Mouse (Mus musculus): Measurements from ENCODE around the gene Slc35a2. TPM values are rescaled to one million over a fixed set of nuclear protein-coding genes. Genes with fewer than 3 reads are reported as not detected.

Slc35a2 gene
- polyA plus RNA-seq, 1 experiment from 2014 or later: 25.9 TPM

DNA sequence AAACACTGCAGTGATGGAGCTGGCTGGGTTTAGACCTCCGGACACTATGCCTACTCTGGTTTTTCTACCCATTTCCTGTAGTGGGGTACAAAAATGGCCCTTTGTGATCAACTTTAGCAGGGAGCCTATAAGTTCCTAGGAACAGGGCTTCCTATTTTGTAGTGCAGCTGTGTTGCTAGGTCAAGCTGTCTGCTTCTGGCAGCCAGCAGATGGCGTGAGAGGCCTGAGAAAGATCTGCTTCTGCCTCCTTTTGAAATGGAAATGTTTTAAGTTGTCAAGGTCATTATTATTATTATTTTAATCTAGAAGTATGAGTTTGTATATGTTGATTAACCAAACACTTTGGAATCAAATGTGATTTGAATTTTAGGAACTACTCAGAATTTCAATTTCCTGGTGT lies 29.2 kb upstream of the Slc35a2 start:
- Histone ChIP-seq H3K4me1 (replicated peaks; ENCODE audit: insufficient read depth, low read length) (no peaks in the 10 kb centered on the region), H3K27me3 (ENCODE audit: insufficient read depth, low read length) (no peaks in the 10 kb centered on the region), H3K9me3 (replicated peaks; ENCODE audit: low read length) (no peaks in the 10 kb centered on the region), H3K4me2 (ENCODE audit: low read length) (no peak overlapping the region), H3K36me3 (ENCODE audit: insufficient read depth, low read length) (no peaks in the 10 kb centered on the region), H3K4me3 (replicated peaks; ENCODE audit: low read depth, low read length) (no peak overlapping the region), H3K9ac (ENCODE audit: low read depth, low read length) (no peak overlapping the region), H3K27ac (no peak overlapping the region)
- WGBS: 47% methylated on average over 2 of the region's 2 CpGs
- peak; percentile 59 for TF ChIP-seq CTCF (IDR thresholded peaks at IDR 0.05; ENCODE audit: low read depth)
- ATAC-seq (replicated peaks; ENCODE audit: low FRiP score, low read depth) (no peak), DNase-seq (ENCODE audit: low spot score) (peak; percentile 28)

DNA sequence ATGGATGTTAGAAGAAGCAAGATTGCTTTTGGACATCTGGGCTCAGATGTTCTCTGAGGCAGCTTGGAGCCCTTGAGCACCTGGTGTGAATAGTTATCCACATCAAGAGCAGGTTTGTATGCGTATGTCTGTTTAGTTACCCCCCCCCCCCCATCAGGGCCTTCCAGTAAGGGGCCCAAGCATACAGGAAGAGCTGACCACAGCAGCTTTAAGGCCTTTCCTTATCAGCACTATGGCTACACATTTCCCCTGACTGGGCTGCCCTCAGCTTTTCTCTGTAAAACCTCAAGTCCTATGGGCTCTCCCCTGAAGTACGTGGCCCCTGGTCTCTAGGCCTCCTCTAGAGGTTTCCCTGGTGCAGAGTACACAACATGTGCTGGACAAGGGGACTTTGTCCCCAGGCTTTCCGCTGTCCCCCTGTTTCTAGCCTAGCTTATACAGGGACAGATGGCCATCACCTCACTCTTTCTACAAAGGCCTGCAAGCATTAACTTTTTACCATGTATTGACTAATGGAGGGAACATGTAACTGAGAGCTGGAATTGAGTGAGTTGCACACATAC lies 24.6 kb upstream of the Slc35a2 start:
- DNase-seq (ENCODE audit: low spot score) (no peak), ATAC-seq (replicated peaks; ENCODE audit: low FRiP score, low read depth) (no peak)
- Histone ChIP-seq H3K4me1 (replicated peaks; ENCODE audit: insufficient read depth, low read length) (no peaks in the 10 kb centered on the region), H3K36me3 (ENCODE audit: insufficient read depth, low read length) (no peaks in the 10 kb centered on the region), H3K9me3 (replicated peaks; ENCODE audit: low read length) (no peaks in the 10 kb centered on the region), H3K4me2 (ENCODE audit: low read length) (no peak overlapping the region), H3K27me3 (ENCODE audit: insufficient read depth, low read length) (no peaks in the 10 kb centered on the region), H3K4me3 (replicated peaks; ENCODE audit: low read depth, low read length) (no peak overlapping the region), H3K27ac (no peak overlapping the region), H3K9ac (ENCODE audit: low read depth, low read length) (no peak overlapping the region)
- no peak for TF ChIP-seq CTCF (IDR thresholded peaks at IDR 0.05; ENCODE audit: low read depth)
- 80% methylated on average over 3 of the region's 3 CpGs for whole genome bisulfite sequencing

DNA sequence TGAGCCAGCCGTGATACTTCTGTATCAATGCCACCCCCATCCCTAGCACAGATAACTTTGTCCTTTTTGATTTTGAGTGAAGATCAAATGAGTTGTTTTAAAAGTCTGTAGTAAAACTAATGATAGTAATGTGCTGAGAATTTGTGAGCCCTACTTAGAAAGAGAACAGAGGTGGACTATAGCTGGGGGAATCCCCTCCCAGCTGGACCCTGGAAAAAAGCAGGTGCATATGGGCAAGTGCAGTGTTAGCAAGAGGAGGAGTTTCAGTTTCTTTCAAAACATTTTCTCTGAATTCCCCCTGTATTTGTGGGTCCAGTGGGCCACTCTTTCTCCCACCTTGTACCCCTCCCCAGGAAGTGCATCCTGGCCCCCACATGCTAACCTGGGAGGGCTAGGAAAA lies 20.6 kb upstream of the Slc35a2 start:
- no peaks in the 10 kb centered on the region for H3K4me1 ChIP-seq (replicated peaks; ENCODE audit: insufficient read depth, low read length)
- no peak overlapping the region for H3K27ac ChIP-seq
- TF ChIP-seq CTCF (IDR thresholded peaks at IDR 0.05; ENCODE audit: low read depth): no peak
- no peak for DNase-seq (ENCODE audit: low spot score)
- 81% methylated on average over 1 of the region's 1 CpGs for WGBS
- no peaks in the 10 kb centered on the region for H3K36me3 ChIP-seq (ENCODE audit: insufficient read depth, low read length)
- no peaks in the 10 kb centered on the region for H3K27me3 ChIP-seq (ENCODE audit: insufficient read depth, low read length)
- H3K4me3 ChIP-seq (replicated peaks; ENCODE audit: low read depth, low read length): no peak overlapping the region
- H3K4me2 ChIP-seq (ENCODE audit: low read length): no peak overlapping the region
- H3K9ac ChIP-seq (ENCODE audit: low read depth, low read length): no peak overlapping the region
- H3K9me3 ChIP-seq (replicated peaks; ENCODE audit: low read length): no peaks in the 10 kb centered on the region
- no peak for ATAC-seq (replicated peaks; ENCODE audit: low FRiP score, low read depth)

- Histone ChIP-seq H3K36me3 (ENCODE audit: insufficient read depth, low read length) (no peaks in the 10 kb centered on the region), H3K27me3 (ENCODE audit: insufficient read depth, low read length) (no peaks in the 10 kb centered on the region), H3K9ac (ENCODE audit: low read depth, low read length) (no peak overlapping the region), H3K27ac (no peak overlapping the region), H3K4me3 (replicated peaks; ENCODE audit: low read depth, low read length) (no peak overlapping the region), H3K9me3 (replicated peaks; ENCODE audit: low read length) (no peaks in the 10 kb centered on the region), H3K4me1 (replicated peaks; ENCODE audit: insufficient read depth, low read length) (no peaks in the 10 kb centered on the region), H3K4me2 (ENCODE audit: low read length) (no peak overlapping the region)
- ATAC-seq (replicated peaks; ENCODE audit: low FRiP score, low read depth) (no peak), DNase-seq (ENCODE audit: low spot score) (no peak)
- WGBS: 83% methylated on average over 3 of the region's 3 CpGs
- TF ChIP-seq CTCF (IDR thresholded peaks at IDR 0.05; ENCODE audit: low read depth): no peak
Measured at GRCm38 (mm10) chrX:7864551-7864950, 19.3 kb upstream of the Slc35a2 start.

DNA sequence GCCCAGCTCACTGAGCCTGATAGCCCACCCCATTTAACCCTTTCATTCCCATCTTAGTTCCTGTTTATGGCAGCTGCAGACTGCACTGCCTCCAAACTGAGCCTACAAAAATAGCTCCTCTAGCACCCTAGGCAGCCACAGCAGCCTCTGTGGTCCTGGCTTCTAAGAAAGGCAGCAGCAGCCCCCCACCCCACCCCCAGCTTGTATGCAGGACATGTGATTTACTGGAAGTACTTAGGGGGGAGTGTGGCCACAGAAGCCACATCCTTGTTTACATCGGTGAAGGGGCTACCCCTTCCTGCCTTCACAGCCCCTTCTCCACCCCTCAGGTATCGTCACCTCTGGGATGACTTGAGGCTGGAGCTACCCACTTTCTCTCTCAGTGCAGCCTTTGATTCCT lies 18.5 kb upstream of the Slc35a2 start:
- no peak for DNase-seq (ENCODE audit: low spot score)

GRCm38 (mm10) chrX:7865786-7866185 lies 18.0 kb upstream of the Slc35a2 start:
- Histone ChIP-seq H3K36me3 (ENCODE audit: insufficient read depth, low read length) (no peaks in the 10 kb centered on the region), H3K4me1 (replicated peaks; ENCODE audit: insufficient read depth, low read length) (no peaks in the 10 kb centered on the region), H3K27ac (no peak overlapping the region), H3K4me2 (ENCODE audit: low read length) (no peak overlapping the region), H3K27me3 (ENCODE audit: insufficient read depth, low read length) (no peaks in the 10 kb centered on the region), H3K9me3 (replicated peaks; ENCODE audit: low read length) (no peaks in the 10 kb centered on the region), H3K4me3 (replicated peaks; ENCODE audit: low read depth, low read length) (no peak overlapping the region), H3K9ac (ENCODE audit: low read depth, low read length) (no peak overlapping the region)
- WGBS: 71% methylated on average over 2 of the region's 2 CpGs
- no peak for TF ChIP-seq CTCF (IDR thresholded peaks at IDR 0.05; ENCODE audit: low read depth)
- ATAC-seq (replicated peaks; ENCODE audit: low FRiP score, low read depth): no peak
- DNase-seq (ENCODE audit: low spot score): no peak

More for the DNA sequence above, 18.5 kb upstream of the Slc35a2 start:
- Histone ChIP-seq H3K9ac (ENCODE audit: low read depth, low read length) (no peak overlapping the region), H3K36me3 (ENCODE audit: insufficient read depth, low read length) (no peaks in the 10 kb centered on the region), H3K27me3 (ENCODE audit: insufficient read depth, low read length) (no peaks in the 10 kb centered on the region), H3K4me2 (ENCODE audit: low read length) (no peak overlapping the region), H3K9me3 (replicated peaks; ENCODE audit: low read length) (no peaks in the 10 kb centered on the region), H3K4me1 (replicated peaks; ENCODE audit: insufficient read depth, low read length) (no peaks in the 10 kb centered on the region), H3K4me3 (replicated peaks; ENCODE audit: low read depth, low read length) (no peak overlapping the region), H3K27ac (no peak overlapping the region)
- no peak for ATAC-seq (replicated peaks; ENCODE audit: low FRiP score, low read depth)
- WGBS: 69% methylated on average over 2 of the region's 2 CpGs
- TF ChIP-seq CTCF (IDR thresholded peaks at IDR 0.05; ENCODE audit: low read depth): no peak

- whole genome bisulfite sequencing: 89% methylated on average over 1 of the region's 1 CpGs
- no peak for TF ChIP-seq CTCF (IDR thresholded peaks at IDR 0.05; ENCODE audit: low read depth)
- Histone ChIP-seq H3K4me2 (ENCODE audit: low read length) (no peak overlapping the region), H3K9ac (ENCODE audit: low read depth, low read length) (no peak overlapping the region), H3K36me3 (ENCODE audit: insufficient read depth, low read length) (no peaks in the 10 kb centered on the region), H3K27me3 (ENCODE audit: insufficient read depth, low read length) (no peaks in the 10 kb centered on the region), H3K27ac (no peak overlapping the region), H3K9me3 (replicated peaks; ENCODE audit: low read length) (no peaks in the 10 kb centered on the region), H3K4me1 (replicated peaks; ENCODE audit: insufficient read depth, low read length) (no peaks in the 10 kb centered on the region), H3K4me3 (replicated peaks; ENCODE audit: low read depth, low read length) (no peak overlapping the region)
- ATAC-seq (replicated peaks; ENCODE audit: low FRiP score, low read depth): no peak
- no peak for DNase-seq (ENCODE audit: low spot score)
Measured at GRCm38 (mm10) chrX:7867141-7867540, 16.7 kb upstream of the Slc35a2 start.

Data from kidney, postnatal 0 days (tissue).